Mouse (Mus musculus) right cerebral cortex, postnatal 4 days (tissue): ENCODE results near the gene Cnot3.
A peak's percentile ranks its signal among the peaks of the same experiment; 100 is the strongest.
"Not testable (repeated sequence)": the region's sequence is repeated elsewhere in the genome, so short reads cannot be mapped to it uniquely, and the experiment has no call there.

ENCODE experiments used
- DNase-seq: peaks from one replicate; pipeline ENCODE4 v3.0.0-alpha.2; 2022

The Cnot3 gene

GRCm38 (mm10) chr7:3703148-3703878, 58.2 kb downstream of the Cnot3 start:
- no peak for DNase-seq

- peak; percentile 95 for DNase-seq
These were observed 58.9 kb downstream of the Cnot3 start, which contains the start of gene Rps9 for GRCm38 (mm10) chr7:3703879-3704441. Gene Rps9 (plus strand): TSS chr7:3703993.

- DNase-seq: no peak
These were observed 59.4 kb downstream of the Cnot3 start for GRCm38 (mm10) chr7:3704475-3704874.

DNA sequence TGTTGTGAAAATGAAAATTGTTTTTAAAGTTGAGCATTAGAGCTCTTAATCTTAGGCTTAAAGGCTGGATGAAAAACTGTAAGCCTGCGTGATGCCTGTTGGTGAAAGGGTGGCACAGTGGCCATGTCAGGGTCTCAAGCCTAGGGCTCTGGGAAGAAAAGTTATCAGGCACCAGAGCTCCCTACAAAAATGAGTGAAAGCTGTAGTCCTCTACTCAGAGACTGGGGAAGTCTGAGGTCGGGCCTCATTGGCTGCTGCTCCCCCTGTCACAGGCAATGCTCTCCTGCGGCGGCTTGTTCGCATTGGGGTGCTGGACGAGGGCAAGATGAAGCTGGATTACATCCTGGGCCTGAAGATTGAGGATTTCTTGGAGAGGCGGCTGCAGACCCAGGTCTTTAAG, 60.4 kb downstream of the Cnot3 start:
- not testable (repeated sequence) for DNase-seq

GRCm38 (mm10) chr7:3705911-3706310, 60.8 kb downstream of the Cnot3 start:
- no peak for DNase-seq

DNA sequence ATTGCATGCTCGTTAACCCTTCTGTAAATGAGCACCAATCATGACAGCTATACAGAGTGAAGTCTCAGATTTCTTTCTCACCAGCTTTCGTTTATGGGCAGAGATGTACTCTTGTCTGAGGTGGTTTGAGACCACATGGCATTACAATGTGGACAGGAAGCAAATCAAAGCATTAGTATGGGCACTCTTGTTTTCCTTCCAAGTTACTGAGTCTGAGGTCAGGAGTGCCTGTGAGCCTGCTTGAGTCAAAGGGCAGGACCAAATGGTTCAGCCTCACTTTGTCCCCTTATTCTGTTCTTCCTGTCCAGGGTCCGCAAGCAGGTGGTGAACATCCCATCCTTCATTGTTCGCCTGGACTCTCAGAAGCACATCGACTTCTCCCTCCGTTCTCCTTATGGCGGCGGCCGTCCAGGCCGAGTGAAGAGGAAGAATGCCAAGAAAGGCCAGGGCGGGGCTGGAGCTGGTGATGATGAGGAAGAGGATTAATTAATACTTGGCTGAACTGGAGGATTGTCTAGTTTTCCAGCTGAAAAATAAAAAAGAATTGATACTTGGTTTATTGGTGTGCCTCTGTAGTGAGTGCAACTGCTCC, 61.4 kb downstream of the Cnot3 start:
- DNase-seq: no peak

DNA sequence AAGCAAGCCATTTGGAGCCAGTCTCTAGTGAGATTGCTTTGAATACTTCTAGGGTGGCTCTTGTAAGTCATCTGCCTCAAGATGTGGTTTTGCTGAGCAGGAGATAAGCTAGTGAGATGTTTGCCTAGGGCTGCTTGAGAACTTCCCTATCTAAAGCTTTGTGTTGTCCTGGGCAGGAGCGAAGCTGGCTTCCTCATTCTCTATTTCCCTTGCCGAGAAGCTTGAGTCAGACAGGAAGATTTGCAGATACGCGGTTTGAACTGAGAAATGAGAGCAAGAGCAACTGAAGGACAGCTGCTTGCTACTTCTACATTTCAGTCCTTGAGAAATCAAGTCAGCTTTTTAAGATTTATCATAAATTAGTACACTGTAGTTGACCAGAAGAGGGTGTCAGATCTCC, 62.0 kb downstream of the Cnot3 start:
- DNase-seq: no peak

DNA sequence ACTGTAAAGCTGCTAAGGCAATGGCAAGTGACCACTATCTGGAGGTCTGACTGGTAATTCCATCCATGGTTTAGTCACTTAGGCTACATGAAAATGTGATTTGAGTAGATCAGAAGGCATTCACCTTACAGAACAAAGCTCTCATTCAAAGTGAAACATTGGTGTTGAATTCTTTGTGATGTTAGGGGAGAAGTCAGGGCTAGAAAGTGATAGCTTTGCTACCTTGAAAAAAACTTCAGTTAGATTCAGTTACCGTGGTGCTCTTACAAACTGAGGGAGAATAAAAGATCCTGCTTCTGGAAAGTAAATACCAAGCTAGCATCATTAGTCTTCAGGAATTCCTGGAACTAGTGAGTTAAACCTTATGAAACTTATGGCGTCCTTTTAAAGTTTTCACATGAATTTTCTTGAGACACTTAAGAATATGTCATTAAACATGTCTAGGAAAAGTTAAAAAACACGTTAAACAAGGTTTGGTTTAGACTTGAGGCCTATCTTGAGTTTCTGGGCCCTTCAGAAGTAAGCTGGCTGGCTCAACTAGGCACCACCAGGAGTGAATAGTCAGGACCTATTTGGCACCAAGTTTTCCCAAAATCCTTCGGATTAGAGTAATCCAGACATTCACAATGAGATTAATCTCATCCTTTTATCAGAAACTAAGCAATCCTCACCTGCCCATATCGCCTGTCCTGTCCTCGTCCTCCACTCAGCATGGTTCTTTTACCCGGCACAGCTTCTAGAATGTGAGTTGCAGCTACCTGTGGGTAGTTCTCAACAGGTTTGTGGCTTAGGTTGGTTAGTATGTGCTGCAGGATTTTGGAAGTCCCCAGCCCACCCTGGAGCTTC, 62.7 kb downstream of the Cnot3 start:
- DNase-seq: no peak

DNA sequence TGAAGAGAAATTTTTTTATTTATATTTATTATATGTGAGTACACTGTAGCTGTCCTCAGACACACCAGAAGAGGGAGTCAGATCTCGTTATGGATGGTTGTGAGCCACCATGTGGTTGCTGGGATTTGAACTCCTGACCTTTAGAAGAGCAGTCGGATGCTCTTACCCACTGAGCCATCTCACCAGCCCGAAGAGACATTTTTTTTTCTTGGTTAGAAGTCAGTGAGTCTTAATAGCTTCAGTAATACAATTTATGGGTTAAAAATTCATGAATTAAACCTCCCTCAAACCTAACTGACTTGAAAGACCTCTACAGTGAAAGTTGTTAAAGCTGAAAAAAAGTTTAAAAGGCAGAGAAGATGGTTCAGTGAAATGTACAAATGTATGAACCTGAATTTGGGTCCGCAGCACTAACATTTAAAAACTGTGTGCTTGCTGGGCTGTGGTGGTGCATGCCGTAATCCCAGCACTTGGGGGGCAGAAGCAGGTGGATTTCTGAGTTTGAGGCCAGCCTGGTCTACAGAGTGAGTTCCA, 63.4 kb downstream of the Cnot3 start:
- DNase-seq: not testable (repeated sequence)

DNA sequence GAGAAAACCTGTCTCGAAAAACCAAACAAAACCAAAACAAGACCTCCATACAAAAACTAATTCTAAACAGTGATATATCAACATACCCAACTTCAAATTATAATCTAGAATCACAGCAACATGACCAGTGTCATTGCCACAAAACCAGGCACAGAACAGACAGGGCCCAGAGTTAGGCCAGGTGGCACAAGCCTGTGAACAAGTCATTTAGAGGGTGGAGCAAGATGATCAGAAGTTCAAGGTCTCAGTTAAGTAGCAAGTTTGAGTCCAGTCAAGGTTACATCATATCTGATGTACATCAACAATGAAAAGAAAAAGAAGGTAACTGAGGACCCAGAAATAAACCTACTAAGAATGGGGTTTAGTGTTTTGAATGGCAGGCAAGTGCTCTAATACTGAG, 63.9 kb downstream of the Cnot3 start:
- no peak for DNase-seq
